Mouse (Mus musculus) thymus, adult 2 months (tissue): ENCODE results near the gene Tmx2. TPM values are rescaled to one million over a fixed set of nuclear protein-coding genes. Genes with fewer than 3 reads are reported as not detected.
A peak's percentile ranks its signal among the peaks of the same experiment; 100 is the strongest.
"Not testable (repeated sequence)": the region's sequence is repeated elsewhere in the genome, so short reads cannot be mapped to it uniquely, and the experiment has no call there.

Experiments
- DNase-seq: peaks from one replicate; pipeline ENCODE4 v3.0.0; 2021
- H3K27ac ChIP-seq: fragments of 200-500 bp; 2 replicates; pipeline ENCODE4 v1.5.1; 2012; ENCODE audit warnings: low read length, control low read depth; ENCODE audit not compliant: control insufficient read depth, insufficient read depth
- H3K27me3 ChIP-seq: fragments of 200-500 bp; 2 replicates; pipeline ENCODE4 v1.6.1; 2012; ENCODE audit warnings: mild to moderate bottlenecking, low read length, moderate library complexity, mixed read lengths; ENCODE audit not compliant: control insufficient read depth, insufficient read depth
- H3K36me3 ChIP-seq: fragments of 200-500 bp; 2 replicates; pipeline ENCODE4 v1.6.1; 2012; ENCODE audit warnings: mild to moderate bottlenecking, low read length, moderate library complexity; ENCODE audit not compliant: control insufficient read depth, insufficient read depth
- H3K4me1 ChIP-seq: fragments of 200-500 bp; replicated peaks from 2 replicates; pipeline ENCODE4 v1.6.1; 2012; ENCODE audit warnings: low read length; ENCODE audit not compliant: control insufficient read depth, insufficient read depth
- H3K4me3 ChIP-seq: fragments of 200-500 bp; 2 replicates; pipeline ENCODE4 v1.5.1; 2012; ENCODE audit warnings: mild to moderate bottlenecking, low read length, control low read depth, moderate library complexity; ENCODE audit not compliant: control insufficient read depth, insufficient read depth
- CTCF ChIP-seq: fragments of 200-500 bp; IDR thresholded peaks from 2 replicates; pipeline ENCODE4 v1.5.1; 2012; ENCODE audit warnings: mild to moderate bottlenecking, control low read depth, low read length, moderate library complexity, borderline replicate concordance; ENCODE audit not compliant: control insufficient read depth, poor library complexity, insufficient read depth; ENCODE audit errors: extremely low read depth
- POLR2A ChIP-seq: fragments of 200-500 bp; IDR thresholded peaks from 2 replicates; pipeline ENCODE4 v1.6.1; 2012; ENCODE audit warnings: mild to moderate bottlenecking, low read length, control low read depth, moderate library complexity; ENCODE audit not compliant: control insufficient read depth, poor library complexity, insufficient read depth; ENCODE audit errors: extremely low read depth
- WGBS: fragments of 180-500 bp; shearing (Covaris S2); methylation state at CpG from one replicate; pipeline ENCODE4 v1.1.7; 2018; 5-methylcytosine and 5-hydroxymethylcytosine counted together
- polyA plus RNA-seq: library from polyadenylated mRNA; depleted of rRNA; stranded (reverse); fragments of >200 nt; gene quantifications from 2 replicates; pipeline ENCODE4 v1.2.3, GENCODE M21; 2012; rRNA removed

The Tmx2 gene
- 50.2 and 53.8 TPM in 2 replicates for polyA plus RNA-seq

- no peak within 1 kb of the TSS for H3K27ac ChIP-seq
- H3K27me3 ChIP-seq: no peaks in the 10 kb centered on the region
- peak within 1 kb of the TSS; percentile 79 for H3K4me3 ChIP-seq
- peaks cover 3% of the 10 kb centered on the region; the same call in 1 of the 2 replicates for H3K4me1 ChIP-seq
- 20% methylated on average over 8 of the region's 8 CpGs for WGBS
- H3K36me3 ChIP-seq: peaks cover 4% of the 10 kb centered on the region; the same call in 1 of the 2 replicates
- DNase-seq: no peak
- TF ChIP-seq POLR2A: no peak
- no peak for TF ChIP-seq CTCF
These were observed at the start of gene Tmx2 for GRCm38 (mm10) chr2:84679016-84679415. Gene Tmx2 (minus strand): TSS chr2:84679140.

DNA sequence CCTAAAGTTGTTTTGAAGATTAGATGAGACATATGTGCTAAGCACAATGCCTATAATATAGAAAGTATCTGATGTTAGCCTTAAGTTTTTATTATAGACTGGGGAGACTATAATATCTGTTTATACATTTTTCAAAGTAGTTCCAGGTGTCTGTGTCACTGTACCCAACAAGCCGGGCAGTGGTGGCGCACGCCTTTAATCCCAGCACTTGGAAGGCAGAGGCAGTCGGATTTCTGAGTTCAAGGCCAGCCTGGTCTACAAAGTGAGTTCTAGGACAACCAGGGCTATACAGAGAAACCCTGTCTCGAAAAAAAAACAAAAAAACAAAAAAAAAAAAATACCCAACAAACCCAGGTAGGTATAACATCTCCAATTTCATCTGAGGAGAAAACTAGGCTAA is 49.3 kb upstream of the Tmx2 start:
- not testable (repeated sequence) for H3K27ac ChIP-seq, H3K27me3 ChIP-seq, H3K4me3 ChIP-seq, DNase-seq
- Histone ChIP-seq H3K36me3 (peaks cover 18% of the 10 kb centered on the region), H3K4me1 (peaks cover 11% of the 10 kb centered on the region)
- WGBS: 92% methylated on average over 5 of the region's 5 CpGs

- Histone ChIP-seq H3K27me3 (no peaks in the 10 kb centered on the region), H3K4me3 (peak within 1 kb of the TSS; percentile 78), H3K27ac (peak within 1 kb of the TSS; percentile 74), H3K36me3 (peaks cover 18% of the 10 kb centered on the region), H3K4me1 (peaks cover 11% of the 10 kb centered on the region)
- WGBS: 1% methylated on average over 39 of the region's 39 CpGs
- 0 out of 2 replicates have a peak, but pooled peaks have one; percentile 47 for TF ChIP-seq POLR2A
- no peak for TF ChIP-seq CTCF
- peak; percentile 96 for DNase-seq
These were observed 48.4 kb upstream of the Tmx2 start, which contains the start of gene Clp1 for GRCm38 (mm10) chr2:84727172-84727858. Gene Clp1 (minus strand): TSS chr2:84727350.

- Histone ChIP-seq H3K4me3 (peak overlapping the region; percentile 78), H3K36me3 (peaks cover 18% of the 10 kb centered on the region), H3K4me1 (peaks cover 11% of the 10 kb centered on the region), H3K27ac (no peak overlapping the region), H3K27me3 (no peaks in the 10 kb centered on the region)
- no peak for DNase-seq
- WGBS: 1% methylated on average over 9 of the region's 9 CpGs
- TF ChIP-seq POLR2A (no peak), CTCF (no peak)
These were observed 47.8 kb upstream of the Tmx2 start for GRCm38 (mm10) chr2:84726716-84727115.

- Histone ChIP-seq H3K4me1 (peaks cover 11% of the 10 kb centered on the region), H3K36me3 (peaks cover 18% of the 10 kb centered on the region), H3K27me3 (no peaks in the 10 kb centered on the region), H3K4me3 (no peak overlapping the region), H3K27ac (no peak overlapping the region)
- DNase-seq: no peak
- WGBS: 93% methylated on average over 10 of the region's 10 CpGs
- TF ChIP-seq POLR2A: no peak
- TF ChIP-seq CTCF: no peak
These were observed 46.8 kb upstream of the Tmx2 start for GRCm38 (mm10) chr2:84725770-84726169.

- Histone ChIP-seq H3K4me1 (peaks cover 11% of the 10 kb centered on the region), H3K27ac (no peak overlapping the region), H3K36me3 (peaks cover 18% of the 10 kb centered on the region), H3K4me3 (no peak overlapping the region), H3K27me3 (no peaks in the 10 kb centered on the region)
- no peak for DNase-seq
- TF ChIP-seq CTCF (no peak), POLR2A (no peak)
- 53% methylated on average over 14 of the region's 14 CpGs for WGBS
These were observed 44.9 kb upstream of the Tmx2 start for GRCm38 (mm10) chr2:84723856-84724255.

- Histone ChIP-seq H3K27ac (no peak overlapping the region), H3K27me3 (no peaks in the 10 kb centered on the region), H3K4me1 (peaks cover 8% of the 10 kb centered on the region), H3K4me3 (no peak overlapping the region), H3K36me3 (peaks cover 18% of the 10 kb centered on the region)
- TF ChIP-seq POLR2A (no peak), CTCF (no peak)
- WGBS: 98% methylated on average over 3 of the region's 3 CpGs
- DNase-seq: no peak
These were observed 42.2 kb upstream of the Tmx2 start for GRCm38 (mm10) chr2:84721182-84721581.
